Mouse (Mus musculus): ENCODE results near the gene S100a7a. TPM values are rescaled to one million over a fixed set of nuclear protein-coding genes. Genes with fewer than 3 reads are reported as not detected.

S100a7a gene
- polyA plus RNA-seq, 1 experiment, result 0.42 TPM

GRCm38 (mm10) chr3:90649832-90650231 is 4.0 kb upstream of the S100a7a start:
- no peaks in the 10 kb centered on the region for H3K36me3 ChIP-seq (ENCODE audit: control insufficient read depth, insufficient read depth, low read length)
- H3K4me3 ChIP-seq (ENCODE audit: control insufficient read depth, insufficient read depth, low read length), result no peak overlapping the region
- no peak for TF ChIP-seq CTCF (IDR thresholded peaks at IDR 0.05; ENCODE audit: borderline replicate concordance, control insufficient read depth, extremely low read depth, insufficient read depth, low read length, poor library complexity)
- no peak for TF ChIP-seq POLR2A (IDR thresholded peaks at IDR 0.05; ENCODE audit: control insufficient read depth, extremely low read depth, insufficient read depth, low read length, poor library complexity)
- H3K27ac ChIP-seq (ENCODE audit: control insufficient read depth, insufficient read depth, low read length), result no peak overlapping the region
- H3K27me3 ChIP-seq (ENCODE audit: control insufficient read depth, insufficient read depth, low read length), result no peaks in the 10 kb centered on the region
- DNase-seq, result no peak
- WGBS, result 97% methylated on average over 2 of the region's 2 CpGs
- H3K4me1 ChIP-seq (replicated peaks; ENCODE audit: control insufficient read depth, insufficient read depth, low read length), result no peaks in the 10 kb centered on the region

- Histone ChIP-seq H3K4me3 (ENCODE audit: control insufficient read depth, insufficient read depth, low read length) (no peak overlapping the region), H3K27ac (ENCODE audit: control insufficient read depth, insufficient read depth, low read length) (no peak overlapping the region), H3K36me3 (ENCODE audit: control insufficient read depth, insufficient read depth, low read length) (no peaks in the 10 kb centered on the region), H3K27me3 (ENCODE audit: control insufficient read depth, insufficient read depth, low read length) (no peaks in the 10 kb centered on the region), H3K4me1 (replicated peaks; ENCODE audit: control insufficient read depth, insufficient read depth, low read length) (no peaks in the 10 kb centered on the region)
- no peak for TF ChIP-seq CTCF (IDR thresholded peaks at IDR 0.05; ENCODE audit: borderline replicate concordance, control insufficient read depth, extremely low read depth, insufficient read depth, low read length, poor library complexity)
- no peak for TF ChIP-seq POLR2A (IDR thresholded peaks at IDR 0.05; ENCODE audit: control insufficient read depth, extremely low read depth, insufficient read depth, low read length, poor library complexity)
- peak; percentile 64 for DNase-seq
- WGBS, result 39% methylated on average over 5 of the region's 5 CpGs
Measured at GRCm38 (mm10) chr3:90652878-90653508, 824 bp upstream of the S100a7a start.

- H3K4me1 ChIP-seq (replicated peaks; ENCODE audit: control insufficient read depth, insufficient read depth, low read length), result no peaks in the 10 kb centered on the region
- no peaks in the 10 kb centered on the region for H3K36me3 ChIP-seq (ENCODE audit: control insufficient read depth, insufficient read depth, low read length)
- DNase-seq, result peak; percentile 11
- no peaks in the 10 kb centered on the region for H3K27me3 ChIP-seq (ENCODE audit: control insufficient read depth, insufficient read depth, low read length)
- TF ChIP-seq CTCF (IDR thresholded peaks at IDR 0.05; ENCODE audit: borderline replicate concordance, control insufficient read depth, extremely low read depth, insufficient read depth, low read length, poor library complexity) (no peak), POLR2A (IDR thresholded peaks at IDR 0.05; ENCODE audit: control insufficient read depth, extremely low read depth, insufficient read depth, low read length, poor library complexity) (no peak)
- H3K4me3 ChIP-seq (ENCODE audit: control insufficient read depth, insufficient read depth, low read length), result no peak overlapping the region
- 77% methylated on average over 4 of the region's 4 CpGs for WGBS
- H3K27ac ChIP-seq (ENCODE audit: control insufficient read depth, insufficient read depth, low read length), result no peak overlapping the region
Measured at GRCm38 (mm10) chr3:90657405-90657804, 3.6 kb downstream of the S100a7a start.

- no peak overlapping the region for H3K4me3 ChIP-seq (ENCODE audit: control insufficient read depth, insufficient read depth, low read length)
- no peaks in the 10 kb centered on the region for H3K27me3 ChIP-seq (ENCODE audit: control insufficient read depth, insufficient read depth, low read length)
- H3K27ac ChIP-seq (ENCODE audit: control insufficient read depth, insufficient read depth, low read length), result no peak overlapping the region
- no peak for DNase-seq
- TF ChIP-seq CTCF (IDR thresholded peaks at IDR 0.05; ENCODE audit: borderline replicate concordance, control insufficient read depth, extremely low read depth, insufficient read depth, low read length, poor library complexity), result no peak
- no peak for TF ChIP-seq POLR2A (IDR thresholded peaks at IDR 0.05; ENCODE audit: control insufficient read depth, extremely low read depth, insufficient read depth, low read length, poor library complexity)
- no peaks in the 10 kb centered on the region for H3K36me3 ChIP-seq (ENCODE audit: control insufficient read depth, insufficient read depth, low read length)
- H3K4me1 ChIP-seq (replicated peaks; ENCODE audit: control insufficient read depth, insufficient read depth, low read length), result no peaks in the 10 kb centered on the region
Measured at GRCm38 (mm10) chr3:90659364-90660044, 5.7 kb downstream of the S100a7a start.

GRCm38 (mm10) chr3:90664219-90664618 is 10.4 kb downstream of the S100a7a start:
- no peak for TF ChIP-seq CTCF (IDR thresholded peaks at IDR 0.05; ENCODE audit: borderline replicate concordance, control insufficient read depth, extremely low read depth, insufficient read depth, low read length, poor library complexity)
- no peak for TF ChIP-seq POLR2A (IDR thresholded peaks at IDR 0.05; ENCODE audit: control insufficient read depth, extremely low read depth, insufficient read depth, low read length, poor library complexity)
- no peaks in the 10 kb centered on the region for H3K27me3 ChIP-seq (ENCODE audit: control insufficient read depth, insufficient read depth, low read length)
- H3K27ac ChIP-seq (ENCODE audit: control insufficient read depth, insufficient read depth, low read length), result no peak overlapping the region
- no peak for DNase-seq
- no peaks in the 10 kb centered on the region for H3K36me3 ChIP-seq (ENCODE audit: control insufficient read depth, insufficient read depth, low read length)
- no peaks in the 10 kb centered on the region for H3K4me1 ChIP-seq (replicated peaks; ENCODE audit: control insufficient read depth, insufficient read depth, low read length)
- no peak overlapping the region for H3K4me3 ChIP-seq (ENCODE audit: control insufficient read depth, insufficient read depth, low read length)
- WGBS, result 84% methylated on average over 2 of the region's 2 CpGs

GRCm38 (mm10) chr3:90668846-90669245 is 15.0 kb downstream of the S100a7a start, which contains the start of gene S100a8:
Gene S100a8, plus strand, starts transcription at chr3:90668978.
- TF ChIP-seq CTCF (IDR thresholded peaks at IDR 0.05; ENCODE audit: borderline replicate concordance, control insufficient read depth, extremely low read depth, insufficient read depth, low read length, poor library complexity), result no peak
- TF ChIP-seq POLR2A (IDR thresholded peaks at IDR 0.05; ENCODE audit: control insufficient read depth, extremely low read depth, insufficient read depth, low read length, poor library complexity), result no peak
- Histone ChIP-seq H3K4me3 (ENCODE audit: control insufficient read depth, insufficient read depth, low read length) (no peak within 1 kb of the TSS), H3K36me3 (ENCODE audit: control insufficient read depth, insufficient read depth, low read length) (no peaks in the 10 kb centered on the region), H3K4me1 (replicated peaks; ENCODE audit: control insufficient read depth, insufficient read depth, low read length) (no peaks in the 10 kb centered on the region), H3K27me3 (ENCODE audit: control insufficient read depth, insufficient read depth, low read length) (no peaks in the 10 kb centered on the region), H3K27ac (ENCODE audit: control insufficient read depth, insufficient read depth, low read length) (no peak within 1 kb of the TSS)
- 70% methylated on average over 8 of the region's 8 CpGs for WGBS
- DNase-seq, result no peak

Data from thymus, adult 2 months (tissue).